Mouse (Mus musculus): ENCODE measurements around the gene Rarb.

The Rarb gene

DNA sequence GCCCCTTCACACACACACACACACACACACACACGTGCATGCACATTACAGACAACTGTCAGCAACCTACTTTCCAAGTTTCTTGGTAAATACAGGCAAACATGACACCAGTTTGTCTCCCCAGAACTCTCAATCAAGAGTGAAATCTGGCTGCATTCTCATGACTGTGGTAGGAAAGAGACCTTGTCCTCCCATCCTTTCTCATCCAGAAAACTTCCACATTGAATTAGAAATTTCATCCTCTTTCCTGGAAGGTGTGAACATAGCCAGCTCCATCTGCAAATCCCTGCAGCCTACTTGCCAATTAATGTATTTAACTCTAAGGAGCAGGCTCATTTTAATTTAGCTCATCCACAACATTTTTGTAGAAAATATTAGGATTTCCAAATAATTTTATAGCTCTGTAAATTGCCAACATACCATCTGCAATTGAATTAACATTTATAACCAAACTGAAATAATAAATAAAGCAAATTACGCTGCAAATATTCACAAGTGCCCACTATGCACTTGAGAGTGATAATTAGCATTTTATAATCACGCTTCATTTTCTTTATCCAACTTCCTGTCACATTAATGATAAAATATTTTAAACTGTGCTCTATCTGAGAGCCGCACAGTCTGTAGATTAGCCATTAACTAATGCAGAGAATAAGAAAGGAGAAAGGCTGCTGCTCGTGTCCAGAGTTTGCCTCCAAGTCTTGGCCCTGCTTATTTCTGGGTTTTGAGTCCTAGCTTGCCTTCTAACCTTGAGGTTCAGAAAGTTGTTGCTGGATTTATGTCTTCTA, 293.6 kb downstream of the Rarb start:
- no peak for DNase-seq

DNA sequence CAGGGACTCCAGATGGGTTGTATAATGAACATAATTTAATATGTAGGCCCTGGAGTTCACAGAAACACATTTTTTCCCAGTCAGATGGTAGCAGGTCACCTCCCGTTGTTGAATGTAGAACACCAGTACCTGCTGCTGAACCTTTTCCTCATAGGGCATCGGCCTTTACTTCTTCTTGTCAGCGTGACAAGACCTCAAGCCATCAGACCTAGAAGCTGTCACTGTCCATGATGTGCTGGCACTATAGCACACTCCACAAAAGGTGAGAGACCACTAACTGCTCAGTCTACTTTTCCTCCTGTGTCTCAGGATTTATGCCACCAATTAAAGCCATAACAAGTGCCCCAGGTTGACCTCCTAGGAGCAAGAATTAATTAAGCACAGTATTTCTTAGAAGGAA, 296.1 kb downstream of the Rarb start:
- no peak for DNase-seq

DNA sequence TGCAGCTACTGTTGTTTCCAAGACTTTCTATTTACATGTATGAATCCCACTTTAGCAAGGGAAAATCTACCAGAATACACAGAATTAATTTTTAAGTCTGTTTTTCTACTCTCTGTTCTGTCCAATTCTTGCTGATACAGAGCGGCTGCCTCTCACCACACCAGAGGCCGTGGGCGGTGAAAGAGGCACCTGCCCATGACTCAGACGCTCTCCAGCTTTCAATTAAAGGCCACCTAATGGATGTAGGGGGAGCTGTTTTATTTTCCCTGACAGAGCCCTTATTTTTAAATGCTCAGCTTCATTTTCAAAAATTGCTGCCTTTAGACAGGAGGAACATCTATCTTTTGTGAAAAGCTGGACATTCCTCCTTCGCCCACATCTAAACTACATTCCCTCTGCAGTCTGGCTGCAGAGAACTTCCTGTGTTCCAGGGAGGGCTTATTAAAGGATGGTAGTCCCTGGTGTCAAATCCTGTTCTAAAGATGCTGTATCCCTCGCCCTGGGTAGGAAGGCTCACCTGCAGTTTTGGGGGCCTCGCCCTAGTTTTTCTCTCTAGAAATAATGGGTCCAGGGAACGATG, 299.3 kb downstream of the Rarb start:
- DNase-seq = no peak

DNA sequence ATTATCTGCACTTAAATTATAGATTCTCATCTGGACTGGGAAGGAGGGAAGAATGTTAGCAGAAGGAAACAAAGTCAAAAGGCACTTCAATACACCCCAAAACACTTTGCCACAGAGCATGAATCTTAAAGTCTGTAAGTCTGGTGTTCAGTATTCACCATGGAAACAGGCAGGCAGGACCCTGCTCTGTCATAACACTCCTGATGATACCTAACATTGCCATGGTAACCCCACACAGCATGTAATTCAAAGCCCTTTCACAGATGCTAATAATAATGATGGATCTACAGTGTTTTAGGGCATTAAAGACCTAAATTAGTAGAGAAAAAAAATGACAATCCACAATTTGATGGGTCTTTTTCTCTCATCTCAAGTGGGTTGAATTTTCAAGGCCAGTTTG, 301.0 kb downstream of the Rarb start:
- DNase-seq = no peak

GRCm38 (mm10) chr14:16515731-16516130, 303.2 kb downstream of the Rarb start:
- no peak for DNase-seq

DNA sequence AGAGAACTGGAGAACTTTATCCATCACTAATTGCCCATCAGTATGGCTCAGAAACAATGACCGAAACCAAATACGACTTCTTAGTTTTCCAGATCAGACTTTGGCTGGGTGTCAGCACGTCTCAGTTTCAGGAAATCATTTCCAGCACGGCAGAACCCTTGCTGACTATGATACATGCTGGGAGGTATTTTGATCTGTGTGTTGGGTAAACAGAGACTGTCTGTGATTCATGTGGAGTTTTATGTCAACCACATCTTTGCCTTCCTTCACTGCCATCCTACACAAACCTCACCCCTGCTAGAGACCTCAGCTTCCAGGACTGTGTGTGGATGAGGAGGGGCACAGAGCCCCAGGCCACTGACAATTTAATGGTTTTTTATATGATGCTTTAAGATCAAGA, 308.4 kb downstream of the Rarb start:
- no peak for DNase-seq

DNA sequence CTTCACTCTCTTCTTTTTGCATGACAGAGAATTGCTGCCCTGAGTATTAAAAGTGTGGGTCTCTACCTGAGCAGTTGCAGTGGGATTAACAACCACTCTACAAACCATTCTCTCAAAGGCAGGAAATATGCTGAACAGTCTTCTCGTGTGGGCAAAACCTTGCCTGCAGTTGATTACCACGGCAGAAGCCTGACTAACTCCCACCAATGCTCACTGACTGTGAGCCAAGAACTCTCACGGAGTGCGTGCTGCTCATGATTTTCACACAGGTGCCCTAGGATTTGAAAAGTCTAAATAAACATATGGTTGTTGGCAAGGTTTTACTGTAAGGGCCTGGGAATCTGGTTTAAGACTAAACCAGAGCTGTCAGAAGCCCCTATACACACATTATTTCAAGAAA, 309.1 kb downstream of the Rarb start:
- no peak for DNase-seq

DNA sequence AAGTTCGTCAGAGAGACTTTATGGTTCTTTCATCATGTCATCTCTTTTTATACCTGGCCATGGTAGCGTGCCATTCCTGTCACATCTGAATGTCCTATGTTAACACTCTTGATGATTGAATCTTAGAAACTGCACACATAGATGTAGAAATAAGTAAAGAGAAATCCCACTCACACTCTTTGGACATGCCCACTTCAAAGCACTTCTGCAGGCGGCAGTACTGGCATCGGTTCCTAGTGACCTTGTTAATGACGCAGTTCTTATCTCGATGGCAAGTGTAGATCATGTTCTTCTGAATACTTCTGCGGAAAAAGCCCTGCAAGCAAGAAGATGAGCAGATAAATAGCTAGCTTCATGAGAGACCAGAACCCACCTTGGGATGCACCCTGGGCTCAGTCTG, 310.2 kb downstream of the Rarb start:
- DNase-seq = no peak

DNA sequence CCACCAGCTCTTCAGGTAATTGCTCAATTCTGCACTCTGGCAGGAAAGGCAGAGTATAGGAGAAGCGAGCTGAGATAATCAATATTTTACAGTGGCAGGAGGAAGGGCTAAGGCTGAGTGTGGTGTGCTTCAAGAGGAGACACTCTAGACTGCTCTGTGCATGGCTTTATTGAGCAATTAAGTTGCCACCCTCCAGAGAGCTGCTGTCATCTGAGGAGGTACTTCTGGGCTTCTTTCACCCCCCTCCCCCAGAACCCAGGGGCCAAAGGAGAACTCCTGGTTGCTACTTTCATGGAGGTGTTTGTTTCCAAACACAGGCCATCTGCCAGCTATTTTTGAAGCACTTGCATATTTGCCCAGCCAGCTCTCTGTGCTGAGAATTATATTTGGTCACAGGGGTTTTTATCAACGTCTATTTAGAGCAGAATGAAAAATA, 321.7 kb downstream of the Rarb start:
- DNase-seq = no peak

- peak; percentile 44 for DNase-seq
Measured at GRCm38 (mm10) chr14:16483656-16484380, 335.1 kb downstream of the Rarb start.

DNA sequence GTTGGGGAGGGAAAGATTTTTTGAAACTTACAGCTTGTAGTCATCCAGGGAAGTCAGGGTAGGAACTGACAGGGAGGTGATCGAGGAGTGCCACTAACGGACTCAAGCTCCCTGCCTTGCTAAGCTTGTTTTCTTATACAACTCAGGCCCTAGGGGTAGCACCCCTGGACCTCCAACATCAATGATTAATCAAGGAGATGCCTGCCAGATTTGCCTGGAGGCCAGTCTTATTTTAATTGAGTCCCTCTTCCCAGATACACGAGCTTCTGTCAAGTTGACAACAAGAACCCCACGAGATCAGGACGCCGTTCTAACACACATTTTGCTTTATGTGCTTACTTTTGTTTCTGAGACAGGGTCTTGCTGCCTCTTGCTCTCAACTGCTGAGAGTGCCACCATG, 338.3 kb downstream of the Rarb start:
- DNase-seq = peak; percentile 35

DNA sequence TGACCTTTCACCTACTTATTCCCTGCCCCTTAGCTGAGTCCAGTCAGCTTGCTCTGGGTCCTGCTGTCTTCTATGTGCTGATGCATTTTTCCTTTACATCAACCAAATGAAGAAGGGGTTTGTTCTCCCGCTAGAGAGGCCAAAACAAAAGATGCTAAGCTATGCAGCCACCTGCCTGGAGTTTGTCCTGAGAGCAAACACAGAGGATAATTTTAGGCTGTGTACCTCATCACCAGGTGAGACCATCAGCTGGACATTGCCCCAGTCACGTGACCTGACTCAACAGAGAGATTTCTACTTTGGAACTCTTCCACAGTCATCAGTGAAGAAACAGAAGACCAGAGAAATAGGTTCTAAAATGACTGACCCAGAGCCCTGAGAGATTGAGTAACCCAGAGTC, 339.4 kb downstream of the Rarb start:
- no peak for DNase-seq

- DNase-seq = no peak
Measured at GRCm38 (mm10) chr14:16478606-16479323, 340.2 kb downstream of the Rarb start.

GRCm38 (mm10) chr14:16448269-16448987, 370.5 kb downstream of the Rarb start:
- no peak for DNase-seq

DNA sequence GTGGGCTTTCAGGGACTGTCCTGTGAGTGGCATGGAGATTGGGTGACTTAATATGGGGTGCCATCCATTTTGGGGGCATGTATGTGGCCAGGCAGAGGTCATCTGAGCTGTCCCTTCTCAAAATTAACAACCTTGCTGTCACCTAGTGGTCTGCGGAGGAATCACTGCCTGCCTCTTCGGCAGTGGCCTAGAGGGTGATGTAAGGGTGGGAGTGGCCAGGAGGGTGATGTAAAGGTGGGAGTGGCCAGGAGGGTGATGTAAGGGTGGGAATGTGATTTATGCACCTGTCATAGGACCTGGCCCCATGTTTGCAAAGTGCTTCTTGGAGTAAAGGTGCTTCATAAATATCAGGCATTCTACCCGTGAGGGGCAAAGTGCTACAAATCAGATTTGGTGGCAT, 371.4 kb downstream of the Rarb start:
- no peak for DNase-seq

DNA sequence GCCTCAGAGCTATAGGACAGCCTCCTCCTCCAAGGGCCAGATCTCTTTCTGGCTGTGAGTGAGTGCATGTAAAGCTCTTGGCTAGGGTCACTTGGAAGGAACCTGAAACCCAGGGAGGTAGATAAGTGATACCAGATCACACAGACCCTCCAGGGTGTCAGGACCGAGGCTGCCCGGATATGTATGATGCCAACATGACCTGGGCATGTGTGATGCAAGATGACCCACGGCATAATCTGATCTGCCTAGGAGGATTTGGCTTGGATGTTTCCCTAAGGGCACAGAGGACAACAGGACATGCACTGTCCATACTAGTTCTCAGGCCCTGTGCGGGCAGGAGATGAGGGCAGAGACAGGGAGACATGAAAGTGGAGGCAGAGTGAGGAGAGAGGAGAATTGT, 374.1 kb downstream of the Rarb start:
- DNase-seq = no peak

GRCm38 (mm10) chr14:16439385-16440126, 379.4 kb downstream of the Rarb start:
- no peak for DNase-seq

DNA sequence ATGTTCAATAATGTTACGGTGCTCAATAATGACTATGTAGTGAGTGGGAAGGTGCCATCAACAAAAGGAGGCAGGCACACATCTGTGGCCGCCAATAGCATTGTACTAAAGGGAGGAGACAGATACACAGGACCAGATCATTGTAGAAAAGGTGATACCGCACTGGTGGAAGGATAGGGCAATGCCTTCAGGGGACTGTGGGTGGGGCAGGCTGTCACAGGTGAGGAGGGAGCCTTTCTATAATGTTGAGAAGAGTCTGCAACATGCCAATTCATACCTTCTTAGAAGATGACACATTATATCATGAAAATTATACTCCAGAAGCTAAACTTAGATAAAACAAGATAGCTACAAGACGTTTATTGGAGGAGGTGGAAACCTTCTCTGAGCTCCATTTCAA, 381.6 kb downstream of the Rarb start:
- DNase-seq = no peak

DNA sequence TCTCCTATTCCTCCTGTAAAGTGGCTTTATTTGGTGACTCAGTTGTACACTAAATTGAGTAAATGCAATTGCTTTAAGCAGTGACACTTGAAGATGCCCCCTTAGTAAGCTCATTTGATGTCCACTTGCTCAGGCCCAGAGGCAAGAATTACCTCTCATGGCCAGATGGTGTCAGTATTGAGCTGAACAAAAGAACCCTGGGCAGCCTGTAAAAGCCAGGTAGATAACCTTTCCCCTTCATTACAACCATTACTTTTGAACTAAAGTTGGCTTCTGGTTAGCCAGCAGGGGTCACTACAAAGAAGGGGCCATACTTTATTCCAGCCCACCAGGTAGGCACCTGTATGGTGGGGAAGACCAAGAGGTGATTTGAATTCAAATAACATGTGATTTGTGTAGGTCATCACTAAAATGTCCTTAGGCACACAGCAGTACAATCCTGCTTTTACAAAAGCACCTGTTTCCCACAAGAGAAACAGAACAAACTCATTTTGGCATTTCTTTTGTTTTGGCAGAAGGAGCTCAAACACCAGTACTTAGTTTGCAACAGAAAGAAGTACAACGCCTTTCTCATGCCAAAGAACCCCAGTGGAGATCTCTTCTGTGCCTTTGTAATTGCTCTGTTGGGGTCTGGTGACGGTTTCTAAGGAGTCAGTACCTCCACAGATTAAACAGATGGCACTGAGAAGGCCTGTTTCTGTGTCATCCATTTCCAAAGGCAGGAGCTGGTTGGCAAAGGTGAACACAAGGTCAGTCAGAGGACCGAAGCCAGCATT, 384.4 kb downstream of the Rarb start:
- DNase-seq = peak; percentile 68

DNA sequence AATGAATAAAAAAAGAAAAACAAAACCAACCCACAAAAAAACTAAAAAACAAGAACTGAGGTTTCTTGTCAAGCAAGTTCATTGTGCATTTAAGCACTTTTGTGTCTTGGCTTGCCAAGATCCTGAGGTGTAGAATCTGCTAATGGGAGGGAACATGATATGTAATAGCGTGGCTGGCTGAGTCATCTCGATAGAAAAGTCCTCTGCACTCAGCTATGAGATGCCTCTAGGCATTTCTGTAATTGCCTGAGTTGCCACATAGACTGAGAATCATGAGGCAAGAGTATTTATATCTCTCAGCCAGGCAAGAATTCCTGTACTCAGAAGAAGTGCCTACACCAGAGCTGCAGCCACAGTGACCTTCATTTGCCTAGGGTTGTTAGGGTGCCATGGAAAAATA, 385.8 kb downstream of the Rarb start:
- DNase-seq = no peak

DNA sequence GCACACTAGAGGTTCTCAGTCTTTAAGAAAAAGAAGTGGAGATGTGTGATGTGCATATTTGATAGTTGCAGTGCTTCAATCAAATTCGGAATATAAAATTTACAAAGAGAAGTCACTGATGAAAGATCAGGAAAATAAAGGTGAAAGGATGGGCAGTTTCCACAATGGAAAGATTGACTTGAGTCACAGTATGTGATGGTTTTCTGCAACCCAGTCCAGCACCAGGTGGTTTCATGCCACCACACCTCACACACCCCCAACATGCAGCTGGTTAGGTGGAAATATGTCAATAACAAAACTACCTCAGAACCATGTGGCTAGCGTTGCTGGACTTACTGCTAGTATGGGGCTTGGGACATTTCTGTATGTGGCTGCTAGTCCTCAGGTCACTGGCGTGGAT, 386.4 kb downstream of the Rarb start:
- DNase-seq = no peak

Measured in kidney, adult 18-20 months (tissue).